Mouse (Mus musculus): Measurements from ENCODE around the gene Flt4. TPM values are rescaled to one million over a fixed set of nuclear protein-coding genes. Genes with fewer than 3 reads are reported as not detected.
A peak's percentile ranks its signal among the peaks of the same experiment; 100 is the strongest.
"Not testable (repeated sequence)": the region's sequence is repeated elsewhere in the genome, so short reads cannot be mapped to it uniquely, and the experiment has no call there.

Flt4 gene
- polyA plus RNA-seq (2012; rRNA removed) = 28.0 and 32.0 TPM in 2 replicates

- WGBS = 2% methylated on average over 54 of the region's 61 CpGs
Observed at GRCm38 (mm10) chr11:49608938-49609867, at the start of gene Flt4. Gene Flt4 (plus strand): TSS chr11:49609263.

DNA sequence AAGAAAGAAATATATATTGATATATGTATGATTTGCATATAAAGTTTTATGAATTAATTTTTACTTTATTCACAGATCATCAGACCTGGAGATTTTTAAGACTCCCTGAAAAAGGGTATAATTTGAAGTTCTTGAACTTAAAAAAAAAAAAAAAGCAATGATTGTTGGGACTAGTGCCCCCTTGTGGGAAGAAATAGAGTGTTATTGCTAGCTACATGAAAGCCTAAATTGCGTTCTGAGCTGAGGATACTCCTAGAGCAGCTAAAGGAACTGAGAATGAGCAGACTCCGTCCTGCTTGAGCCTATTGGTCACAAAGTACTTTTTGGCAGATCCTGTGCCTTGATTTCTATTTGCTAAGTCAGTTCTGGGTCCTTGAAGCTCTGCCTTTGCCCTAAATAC is 34.0 kb upstream of the Flt4 start:
- WGBS = 37% methylated on average over 2 of the region's 2 CpGs
- not testable (repeated sequence) for DNase-seq; H3K4me1 ChIP-seq (ENCODE audit: control insufficient read depth, insufficient read depth, low read length); H3K4me3 ChIP-seq (replicated peaks; ENCODE audit: extremely low read depth, low read depth, low read length)

More at GRCm38 (mm10) chr11:49608938-49609867, at the start of gene Flt4:
- DNase-seq = peak; percentile 29
- 0 out of 2 replicates have a peak, but pooled peaks have one; percentile 16 for TF ChIP-seq POLR2A (IDR thresholded peaks at IDR 0.05; ENCODE audit: borderline replicate concordance, extremely low read depth, low read depth, low read length)
- not testable (repeated sequence) for H3K4me1 ChIP-seq (ENCODE audit: control insufficient read depth, insufficient read depth, low read length)
- peak within 1 kb of the TSS; percentile 65 for H3K4me3 ChIP-seq (replicated peaks; ENCODE audit: extremely low read depth, low read depth, low read length)

DNA sequence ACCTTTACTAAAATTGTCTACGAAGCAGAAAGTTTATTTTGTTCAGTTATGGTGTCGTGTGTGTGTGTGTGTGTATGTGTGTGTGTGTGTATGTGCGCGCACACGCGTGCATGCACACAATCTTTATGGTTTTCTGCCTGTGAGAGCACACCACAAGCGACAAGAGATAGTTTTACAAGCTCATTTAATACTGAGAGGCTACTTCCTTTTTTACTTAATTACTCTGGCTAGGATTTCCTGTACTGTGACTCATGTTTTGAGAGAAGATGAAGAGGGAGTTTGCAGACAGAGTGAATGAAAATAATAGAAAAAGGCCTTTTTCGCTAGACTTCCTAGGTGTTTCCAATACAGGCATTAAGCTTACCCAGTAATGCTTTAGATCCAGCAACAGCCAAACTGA is 28.6 kb upstream of the Flt4 start:
- WGBS = 66% methylated on average over 8 of the region's 8 CpGs
- H3K4me1 ChIP-seq (ENCODE audit: control insufficient read depth, insufficient read depth, low read length); H3K4me3 ChIP-seq (replicated peaks; ENCODE audit: extremely low read depth, low read depth, low read length); DNase-seq: not testable (repeated sequence)

DNA sequence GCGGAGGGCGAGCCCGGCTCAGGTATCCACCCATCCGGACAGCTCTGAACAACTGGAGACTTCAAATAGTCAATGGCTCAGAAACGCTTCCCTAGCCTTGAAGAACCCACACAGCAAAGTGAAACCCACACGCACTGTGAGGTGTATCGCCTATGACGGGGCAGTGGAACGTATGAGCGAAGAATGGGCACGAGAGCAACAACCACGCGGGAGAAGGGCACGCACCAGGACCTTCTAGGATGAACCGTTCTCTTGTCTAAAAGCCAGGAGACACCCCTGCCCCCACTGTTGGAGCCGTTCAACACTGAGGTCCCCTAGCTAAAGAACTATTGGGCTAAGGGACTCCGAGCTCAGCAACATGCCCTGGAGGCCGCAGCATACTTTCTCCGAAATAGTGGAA is 18.9 kb upstream of the Flt4 start:
- 91% methylated on average over 19 of the region's 19 CpGs for WGBS
- H3K4me3 ChIP-seq (replicated peaks; ENCODE audit: extremely low read depth, low read depth, low read length) = no peak overlapping the region

GRCm38 (mm10) chr11:49597149-49597548 is 11.9 kb upstream of the Flt4 start:
- WGBS = 57% methylated on average over 2 of the region's 2 CpGs
- not testable (repeated sequence) for H3K4me1 ChIP-seq (ENCODE audit: control insufficient read depth, insufficient read depth, low read length); H3K4me3 ChIP-seq (replicated peaks; ENCODE audit: extremely low read depth, low read depth, low read length); DNase-seq

More for the DNA sequence above, 18.9 kb upstream of the Flt4 start:
- TF ChIP-seq CTCF (IDR thresholded peaks at IDR 0.05; ENCODE audit: insufficient read depth, low read length) (no peak), POLR2A (IDR thresholded peaks at IDR 0.05; ENCODE audit: borderline replicate concordance, extremely low read depth, low read depth, low read length) (no peak)
- H3K4me1 ChIP-seq (ENCODE audit: control insufficient read depth, insufficient read depth, low read length) = no peaks in the 10 kb centered on the region
- no peak for DNase-seq

- H3K4me1 ChIP-seq (ENCODE audit: control insufficient read depth, insufficient read depth, low read length); H3K4me3 ChIP-seq (replicated peaks; ENCODE audit: extremely low read depth, low read depth, low read length); DNase-seq: not testable (repeated sequence)
- WGBS = 87% methylated on average over 5 of the region's 5 CpGs
Observed at GRCm38 (mm10) chr11:49608306-49608705, 757 bp upstream of the Flt4 start.

GRCm38 (mm10) chr11:49609868-49610824 is 1.1 kb downstream of the Flt4 start:
- 0 out of 2 replicates have a peak, but pooled peaks have one; percentile 3 for TF ChIP-seq CTCF (IDR thresholded peaks at IDR 0.05; ENCODE audit: insufficient read depth, low read length)
- peak; percentile 17 for DNase-seq
- WGBS = 1% methylated on average over 51 of the region's 52 CpGs
- peak overlapping the region; percentile 65 for H3K4me3 ChIP-seq (replicated peaks; ENCODE audit: extremely low read depth, low read depth, low read length)
- not testable (repeated sequence) for H3K4me1 ChIP-seq (ENCODE audit: control insufficient read depth, insufficient read depth, low read length)

DNA sequence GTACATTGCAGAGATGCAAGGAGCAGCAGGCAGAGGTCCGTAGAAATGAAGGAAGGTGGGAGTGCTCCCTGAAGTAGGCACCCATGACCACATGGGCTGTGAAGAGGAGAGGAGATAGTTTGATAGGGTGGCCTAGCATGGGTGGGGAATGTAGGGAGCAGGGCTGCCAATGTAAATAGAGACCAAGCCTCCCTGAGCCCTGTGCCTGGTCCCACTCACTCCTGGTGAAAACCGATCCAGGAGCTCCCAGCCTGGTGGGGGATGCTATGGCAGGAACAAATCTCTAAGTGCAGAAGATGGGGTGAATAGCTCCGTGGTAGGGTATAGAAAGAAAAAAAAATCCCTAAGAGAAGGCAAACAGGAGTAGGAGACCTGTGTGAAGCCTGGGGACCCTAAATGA is 2.3 kb downstream of the Flt4 start:
- not testable (repeated sequence) for H3K4me3 ChIP-seq (replicated peaks; ENCODE audit: extremely low read depth, low read depth, low read length); H3K4me1 ChIP-seq (ENCODE audit: control insufficient read depth, insufficient read depth, low read length); DNase-seq
- 42% methylated on average over 3 of the region's 3 CpGs for WGBS

DNA sequence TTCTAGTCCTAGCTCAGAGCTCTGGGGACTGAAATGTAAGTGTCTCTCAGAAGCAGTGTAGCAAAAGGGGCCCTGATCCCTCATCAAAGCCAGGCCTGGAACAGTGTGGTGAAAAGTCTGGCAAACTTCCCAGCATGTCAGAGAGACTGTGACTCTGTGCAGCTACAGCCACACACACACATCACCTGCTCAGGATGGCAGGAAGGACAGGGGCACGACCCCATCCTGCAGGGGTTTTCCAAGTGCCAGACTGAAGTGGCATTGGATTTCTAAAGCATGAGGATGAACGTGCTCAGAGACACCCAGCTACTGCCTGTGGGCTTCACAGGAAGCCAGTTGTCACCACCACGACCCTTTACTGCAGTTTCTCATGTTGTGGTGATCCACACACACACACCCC is 3.1 kb downstream of the Flt4 start:
- Histone ChIP-seq H3K4me1 (ENCODE audit: control insufficient read depth, insufficient read depth, low read length) (peaks cover 2% of the 10 kb centered on the region; the same call in 1 of the 2 replicates), H3K4me3 (replicated peaks; ENCODE audit: extremely low read depth, low read depth, low read length) (no peak overlapping the region)
- DNase-seq = no peak
- no peak for TF ChIP-seq CTCF (IDR thresholded peaks at IDR 0.05; ENCODE audit: insufficient read depth, low read length)
- 21% methylated on average over 3 of the region's 3 CpGs for WGBS

GRCm38 (mm10) chr11:49613349-49613748 is 4.3 kb downstream of the Flt4 start:
- 5% methylated on average over 10 of the region's 10 CpGs for WGBS
- no peak overlapping the region for H3K4me3 ChIP-seq (replicated peaks; ENCODE audit: extremely low read depth, low read depth, low read length)
- DNase-seq = no peak
- TF ChIP-seq CTCF (IDR thresholded peaks at IDR 0.05; ENCODE audit: insufficient read depth, low read length) (no peak), POLR2A (IDR thresholded peaks at IDR 0.05; ENCODE audit: borderline replicate concordance, extremely low read depth, low read depth, low read length) (no peak)
- peaks cover 3% of the 10 kb centered on the region; the same call in 1 of the 2 replicates for H3K4me1 ChIP-seq (ENCODE audit: control insufficient read depth, insufficient read depth, low read length)
